Mouse (Mus musculus): ENCODE measurements around the gene Mgat3. TPM values are rescaled to one million over a fixed set of nuclear protein-coding genes. Genes with fewer than 3 reads are reported as not detected.

The Mgat3 gene
- polyA plus RNA-seq, 1 experiment, result not detected

DNA sequence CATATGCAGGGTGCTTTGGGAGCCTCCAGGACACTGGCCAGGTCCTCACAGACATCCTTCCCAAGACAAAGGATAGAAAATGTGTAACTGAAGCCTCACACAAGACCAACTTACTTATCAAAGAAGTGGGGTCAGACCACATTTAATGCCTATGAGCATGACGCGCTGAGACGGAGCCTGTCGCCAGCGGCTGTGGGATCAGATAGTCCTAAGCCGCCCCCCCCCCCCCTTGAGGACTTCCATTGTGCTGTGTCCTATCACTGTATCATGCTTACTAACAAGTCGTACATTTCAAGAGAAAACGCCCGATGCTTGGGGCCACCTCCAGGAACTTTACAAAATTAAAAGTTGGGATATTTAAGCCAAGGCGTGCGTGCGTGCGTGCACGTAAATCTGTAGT is 26.4 kb upstream of the Mgat3 start:
- H3K27me3 ChIP-seq (replicated peaks), result no peaks in the 10 kb centered on the region
- no peak overlapping the region for H3K4me3 ChIP-seq (replicated peaks)
- peaks cover 42% of the 10 kb centered on the region for H3K4me1 ChIP-seq
- no peaks in the 10 kb centered on the region for H3K9me3 ChIP-seq
- no peak for TF ChIP-seq FLI1 (IDR thresholded peaks at IDR 0.05; ENCODE audit: low read length)
- no peak for TF ChIP-seq GATA1 (IDR thresholded peaks at IDR 0.05; ENCODE audit: borderline replicate concordance, low read length)
- peaks cover 96% of the 10 kb centered on the region for H3K36me3 ChIP-seq (replicated peaks; ENCODE audit: low read length)

GRCm38 (mm10) chr15:80147511-80147910 is 26.0 kb upstream of the Mgat3 start:
- Histone ChIP-seq H3K36me3 (replicated peaks; ENCODE audit: low read length) (peaks cover 96% of the 10 kb centered on the region), H3K9me3 (no peaks in the 10 kb centered on the region)

GRCm38 (mm10) chr15:80148565-80148964 is 25.0 kb upstream of the Mgat3 start:
- Histone ChIP-seq H3K9me3 (no peaks in the 10 kb centered on the region), H3K4me3 (replicated peaks) (no peak overlapping the region), H3K4me1 (peaks cover 42% of the 10 kb centered on the region), H3K36me3 (replicated peaks; ENCODE audit: low read length) (peaks cover 96% of the 10 kb centered on the region), H3K27me3 (replicated peaks) (no peaks in the 10 kb centered on the region)
- TF ChIP-seq FLI1 (IDR thresholded peaks at IDR 0.05; ENCODE audit: low read length), result no peak
- TF ChIP-seq GATA1 (IDR thresholded peaks at IDR 0.05; ENCODE audit: borderline replicate concordance, low read length), result no peak

More at GRCm38 (mm10) chr15:80147511-80147910, 26.0 kb upstream of the Mgat3 start:
- TF ChIP-seq GATA1 (IDR thresholded peaks at IDR 0.05; ENCODE audit: borderline replicate concordance, low read length) (no peak), FLI1 (IDR thresholded peaks at IDR 0.05; ENCODE audit: low read length) (no peak)
- Histone ChIP-seq H3K4me3 (replicated peaks) (no peak overlapping the region), H3K27me3 (replicated peaks) (no peaks in the 10 kb centered on the region), H3K4me1 (peaks cover 42% of the 10 kb centered on the region)

GRCm38 (mm10) chr15:80149517-80149916 is 24.0 kb upstream of the Mgat3 start:
- Histone ChIP-seq H3K4me1 (peaks cover 42% of the 10 kb centered on the region), H3K27me3 (replicated peaks) (no peaks in the 10 kb centered on the region), H3K4me3 (replicated peaks) (no peak overlapping the region), H3K36me3 (replicated peaks; ENCODE audit: low read length) (peaks cover 96% of the 10 kb centered on the region), H3K9me3 (no peaks in the 10 kb centered on the region)
- TF ChIP-seq FLI1 (IDR thresholded peaks at IDR 0.05; ENCODE audit: low read length) (no peak), GATA1 (IDR thresholded peaks at IDR 0.05; ENCODE audit: borderline replicate concordance, low read length) (no peak)

- H3K27me3 ChIP-seq (replicated peaks), result no peaks in the 10 kb centered on the region
- H3K36me3 ChIP-seq (replicated peaks; ENCODE audit: low read length), result peaks cover 98% of the 10 kb centered on the region
- H3K4me3 ChIP-seq (replicated peaks), result no peak overlapping the region
- H3K9me3 ChIP-seq, result no peaks in the 10 kb centered on the region
- H3K4me1 ChIP-seq, result peaks cover 26% of the 10 kb centered on the region
- TF ChIP-seq FLI1 (IDR thresholded peaks at IDR 0.05; ENCODE audit: low read length), result no peak
- no peak for TF ChIP-seq GATA1 (IDR thresholded peaks at IDR 0.05; ENCODE audit: borderline replicate concordance, low read length)
Observed at GRCm38 (mm10) chr15:80152663-80153062, 20.9 kb upstream of the Mgat3 start.

- H3K36me3 ChIP-seq (replicated peaks; ENCODE audit: low read length), result peaks cover 98% of the 10 kb centered on the region
- no peaks in the 10 kb centered on the region for H3K9me3 ChIP-seq
- no peaks in the 10 kb centered on the region for H3K27me3 ChIP-seq (replicated peaks)
- H3K4me1 ChIP-seq, result peaks cover 23% of the 10 kb centered on the region
- TF ChIP-seq FLI1 (IDR thresholded peaks at IDR 0.05; ENCODE audit: low read length) (no peak), GATA1 (IDR thresholded peaks at IDR 0.05; ENCODE audit: borderline replicate concordance, low read length) (no peak)
- H3K4me3 ChIP-seq (replicated peaks), result no peak overlapping the region
Observed at GRCm38 (mm10) chr15:80153757-80154156, 19.8 kb upstream of the Mgat3 start.

DNA sequence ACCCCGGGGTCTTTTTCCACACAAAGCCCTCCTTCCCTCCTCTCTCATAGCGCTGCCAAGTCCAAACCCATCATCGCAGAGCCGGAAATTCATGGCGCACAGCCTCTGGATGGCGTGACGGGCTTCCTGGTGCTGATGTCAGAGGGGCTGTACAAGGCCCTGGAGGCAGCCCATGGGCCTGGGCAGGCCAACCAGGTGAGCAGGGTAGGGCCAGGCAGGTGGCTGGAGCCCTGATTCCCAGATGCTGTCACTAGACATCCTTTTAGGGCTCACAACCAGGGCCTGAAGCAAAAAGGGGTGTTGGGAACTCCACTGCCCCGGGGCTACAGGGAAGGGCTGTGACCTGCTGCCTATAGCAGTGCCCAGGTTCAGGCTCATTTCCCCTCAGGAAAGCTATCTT is 17.8 kb upstream of the Mgat3 start:
- Histone ChIP-seq H3K4me1 (peaks cover 18% of the 10 kb centered on the region), H3K36me3 (replicated peaks; ENCODE audit: low read length) (peaks cover 98% of the 10 kb centered on the region), H3K4me3 (replicated peaks) (no peak overlapping the region), H3K27me3 (replicated peaks) (no peaks in the 10 kb centered on the region), H3K9me3 (no peaks in the 10 kb centered on the region)
- TF ChIP-seq FLI1 (IDR thresholded peaks at IDR 0.05; ENCODE audit: low read length) (no peak), GATA1 (IDR thresholded peaks at IDR 0.05; ENCODE audit: borderline replicate concordance, low read length) (no peak)

- Histone ChIP-seq H3K4me1 (peaks cover 18% of the 10 kb centered on the region), H3K27me3 (replicated peaks) (no peaks in the 10 kb centered on the region), H3K4me3 (replicated peaks) (no peak overlapping the region), H3K36me3 (replicated peaks; ENCODE audit: low read length) (peaks cover 100% of the 10 kb centered on the region), H3K9me3 (no peaks in the 10 kb centered on the region)
- no peak for TF ChIP-seq GATA1 (IDR thresholded peaks at IDR 0.05; ENCODE audit: borderline replicate concordance, low read length)
- no peak for TF ChIP-seq FLI1 (IDR thresholded peaks at IDR 0.05; ENCODE audit: low read length)
Observed at GRCm38 (mm10) chr15:80157197-80157943, 16.2 kb upstream of the Mgat3 start.

DNA sequence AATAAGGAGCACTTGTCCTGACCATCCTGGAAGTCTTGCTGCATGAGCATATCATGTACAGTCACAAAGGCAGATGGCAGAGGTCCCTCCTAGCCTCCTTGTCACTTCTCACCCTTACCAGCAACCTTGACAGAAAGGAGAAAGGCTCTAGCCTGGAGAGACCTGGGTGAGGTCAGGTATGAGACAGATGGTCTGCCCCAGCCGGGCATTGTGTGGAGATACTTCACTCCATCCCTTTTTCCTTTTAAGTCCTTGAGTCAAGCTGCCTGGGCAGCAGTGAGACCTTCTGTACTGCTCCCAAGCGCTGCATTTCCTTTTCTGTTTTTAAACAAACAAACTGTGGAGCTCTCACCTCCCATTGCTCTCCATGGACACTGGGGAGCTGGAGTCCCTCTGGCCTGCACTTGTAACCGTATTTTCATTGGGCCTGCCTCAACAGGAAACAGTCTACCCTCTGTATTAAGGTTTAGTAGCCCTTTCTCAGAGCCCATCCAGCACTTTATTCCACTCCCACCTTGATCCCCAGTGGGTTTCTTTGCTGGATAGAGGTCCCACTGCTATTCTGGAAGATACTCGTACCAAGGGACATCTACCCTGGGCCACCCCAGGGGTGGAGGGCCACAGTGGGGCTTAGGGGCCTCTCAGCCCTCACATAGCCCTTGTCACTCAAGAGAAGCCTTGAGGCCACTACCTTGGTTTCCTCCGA is 15.4 kb upstream of the Mgat3 start:
- no peak for TF ChIP-seq GATA1 (IDR thresholded peaks at IDR 0.05; ENCODE audit: borderline replicate concordance, low read length)
- no peak for TF ChIP-seq FLI1 (IDR thresholded peaks at IDR 0.05; ENCODE audit: low read length)
- Histone ChIP-seq H3K9me3 (no peaks in the 10 kb centered on the region), H3K4me3 (replicated peaks) (no peak overlapping the region), H3K4me1 (peaks cover 18% of the 10 kb centered on the region), H3K27me3 (replicated peaks) (no peaks in the 10 kb centered on the region), H3K36me3 (replicated peaks; ENCODE audit: low read length) (peaks cover 100% of the 10 kb centered on the region)

- Histone ChIP-seq H3K36me3 (replicated peaks; ENCODE audit: low read length) (peaks cover 99% of the 10 kb centered on the region), H3K9me3 (no peaks in the 10 kb centered on the region), H3K4me3 (replicated peaks) (no peak overlapping the region), H3K4me1 (peaks cover 18% of the 10 kb centered on the region), H3K27me3 (replicated peaks) (no peaks in the 10 kb centered on the region)
- TF ChIP-seq GATA1 (IDR thresholded peaks at IDR 0.05; ENCODE audit: borderline replicate concordance, low read length), result no peak
Observed at GRCm38 (mm10) chr15:80158707-80159090, 14.8 kb upstream of the Mgat3 start.

Measured in megakaryocyte, embryonic 14.5 days (primary cell).